Mouse (Mus musculus): ENCODE results near the gene Ttc1.

The Ttc1 gene

GRCm38 (mm10) chr11:43703552-43703951, 44.3 kb downstream of the Ttc1 start:
- no peak for DNase-seq

GRCm38 (mm10) chr11:43700291-43700690, 47.5 kb downstream of the Ttc1 start:
- DNase-seq: no peak

- DNase-seq: no peak
These were observed 49.2 kb downstream of the Ttc1 start for GRCm38 (mm10) chr11:43698621-43699020.

- no peak for DNase-seq
These were observed 51.2 kb downstream of the Ttc1 start for GRCm38 (mm10) chr11:43696623-43697022.

GRCm38 (mm10) chr11:43688850-43689249, 59.0 kb downstream of the Ttc1 start:
- no peak for DNase-seq

- DNase-seq: peak; percentile 46 to 76
These were observed 65.2 kb downstream of the Ttc1 start for GRCm38 (mm10) chr11:43682415-43683217.

- peak; percentile 99 to 100 for DNase-seq
These were observed 66.1 kb downstream of the Ttc1 start, which contains the start of gene Pwwp2a for GRCm38 (mm10) chr11:43681472-43682414. TSS of gene Pwwp2a (plus strand) at chr11:43681998.

All from kidney, postnatal 25 days (tissue).